Mouse (Mus musculus) embryonic fibroblast, embryonic 13.5 days (primary cell): ENCODE data around the gene Kdm7a.

Experiments
- CTCF ChIP-seq: IDR thresholded peaks from 2 replicates; pipeline ENCODE4 v1.5.1; 2011; ENCODE audit warnings: mild to moderate bottlenecking, control low read depth, low read length, moderate library complexity, borderline replicate concordance; ENCODE audit not compliant: insufficient read depth
- POLR2A ChIP-seq: IDR thresholded peaks from 2 replicates; pipeline ENCODE4 v1.6.1; 2011; ENCODE audit warnings: low read depth, mild to moderate bottlenecking, control low read depth, low read length, moderate library complexity

DNA sequence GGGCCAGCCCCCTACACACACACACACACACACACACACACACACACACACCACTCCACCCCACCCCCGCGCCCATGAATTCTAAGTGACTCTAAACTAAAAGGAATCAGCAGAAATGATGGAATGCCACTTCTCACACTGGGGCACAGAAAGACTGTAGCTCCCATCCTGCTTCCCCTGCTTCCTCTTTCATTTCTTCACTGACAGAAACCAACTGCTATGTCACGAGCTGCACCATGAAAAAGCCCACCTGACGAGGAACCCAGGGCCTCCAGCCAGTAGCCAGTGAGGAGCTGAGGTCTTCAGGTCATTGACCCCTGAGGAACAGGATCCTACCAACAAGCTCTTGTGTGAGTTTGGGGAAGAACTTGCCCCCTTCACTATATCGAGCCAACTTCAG is 15.9 kb upstream of the Kdm7a start:
- no peak for TF ChIP-seq POLR2A
- TF ChIP-seq CTCF = no peak
